Mouse (Mus musculus): Measurements from ENCODE around the gene Pou2af1.

- TF ChIP-seq POLR2A (IDR thresholded peaks at IDR 0.05; ENCODE audit: insufficient read depth, low read length) (no peak), EP300 (IDR thresholded peaks at IDR 0.05; ENCODE audit: insufficient read depth, low read depth, low read length) (no peak)
These were observed 35.2 kb upstream of the Pou2af1 start for GRCm38 (mm10) chr9:51178297-51178696.

Data from ES-Bruce4 (cell line).